Mouse (Mus musculus): Measurements from ENCODE around the gene Sgms2. TPM values are rescaled to one million over a fixed set of nuclear protein-coding genes. Genes with fewer than 3 reads are reported as not detected.

Gene Sgms2
- total RNA-seq, 2 experiments from 2014 or later: 3.3 to 3.9 TPM

DNA sequence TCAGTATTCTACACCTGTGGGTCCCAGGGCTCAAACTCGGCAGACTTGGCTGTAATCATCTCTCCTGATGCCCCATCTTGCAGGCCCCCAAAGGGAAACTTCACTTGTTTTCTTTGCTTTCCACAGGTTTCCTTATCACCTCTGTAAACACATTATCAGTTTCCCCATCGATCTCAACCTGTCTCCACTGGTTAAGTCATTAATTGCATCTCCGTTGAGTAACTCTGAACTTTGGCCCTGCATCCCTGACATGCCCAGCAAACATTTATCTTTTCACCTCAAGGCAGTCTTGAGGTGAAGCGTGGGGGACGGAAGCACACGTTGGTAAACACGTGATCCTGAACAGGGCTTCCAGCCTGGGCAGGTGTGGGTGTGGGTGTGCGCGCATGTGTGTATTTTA lies 178.9 kb downstream of the Sgms2 start:
- DNase-seq (ENCODE audit: low spot score in 2 of 2): no peak

DNA sequence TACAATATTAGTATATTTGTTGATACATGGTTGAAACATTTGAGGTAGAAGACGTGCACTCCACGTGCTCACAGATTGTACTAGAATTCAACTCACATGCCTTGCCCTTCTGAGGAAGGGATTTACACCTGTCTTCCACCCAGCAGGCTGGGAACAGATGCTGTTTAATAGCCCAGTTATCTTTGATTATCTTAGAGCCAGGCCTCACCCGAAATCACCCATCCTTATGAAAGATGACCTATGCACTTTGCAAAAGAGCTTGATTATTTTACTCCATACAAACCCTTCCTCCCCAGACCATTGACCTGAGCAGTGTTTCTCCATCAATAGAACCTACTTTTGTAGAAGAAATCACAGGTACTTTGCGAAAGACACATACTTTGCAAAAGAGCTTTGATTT lies 180.6 kb downstream of the Sgms2 start:
- no peak for DNase-seq (ENCODE audit: low spot score in 2 of 2)

DNA sequence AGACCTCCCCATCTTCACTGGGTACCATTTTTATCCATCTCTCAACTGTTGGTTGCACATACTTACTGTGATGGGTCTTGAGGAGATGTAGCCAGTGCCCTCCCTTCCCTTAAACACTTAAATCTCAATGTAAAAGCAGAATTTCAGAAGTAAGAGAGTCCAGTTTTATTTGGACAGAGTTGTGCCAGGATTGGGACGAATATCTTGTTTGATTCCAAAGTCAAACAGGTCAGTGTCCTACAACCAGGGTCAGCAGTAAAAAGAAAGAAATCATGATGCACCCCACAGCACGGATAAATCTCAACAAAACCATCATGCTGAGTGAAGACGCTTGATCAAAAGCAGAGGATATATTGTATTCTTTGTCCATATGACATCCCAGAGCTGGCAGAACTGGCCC lies 183.4 kb downstream of the Sgms2 start:
- no peak for DNase-seq (ENCODE audit: low spot score in 2 of 2)

GRCm38 (mm10) chr3:131306255-131306654 lies 185.0 kb downstream of the Sgms2 start:
- DNase-seq (ENCODE audit: low spot score in 2 of 2): no peak

DNA sequence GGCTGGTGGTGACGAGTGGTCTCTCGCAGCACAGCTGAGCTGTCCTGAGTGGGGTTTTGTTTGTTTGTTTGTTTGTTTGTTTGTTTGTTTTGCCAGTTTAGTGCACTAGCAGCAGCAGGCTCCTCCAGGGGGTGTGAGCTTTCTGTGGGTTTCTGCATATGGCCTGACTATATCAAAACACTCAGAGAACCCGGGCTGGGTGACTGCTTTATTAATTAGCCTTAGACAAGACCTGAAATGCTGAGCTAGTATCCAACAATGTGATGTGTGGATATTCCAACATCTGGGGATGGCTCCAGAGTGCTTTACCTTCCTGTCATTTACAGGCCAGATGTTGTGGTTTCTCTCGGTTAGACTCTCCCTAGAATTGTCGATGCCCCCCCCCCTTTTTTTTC lies 187.9 kb downstream of the Sgms2 start:
- no peak for DNase-seq (ENCODE audit: low spot score in 2 of 2)

GRCm38 (mm10) chr3:131302452-131303319 lies 188.5 kb downstream of the Sgms2 start, which contains the start of gene Cyp2u1:
Cyp2u1 (minus strand) TSS chr3:131303227.
- DNase-seq (ENCODE audit: low spot score in 2 of 2): peak; percentile 84 to 92

DNA sequence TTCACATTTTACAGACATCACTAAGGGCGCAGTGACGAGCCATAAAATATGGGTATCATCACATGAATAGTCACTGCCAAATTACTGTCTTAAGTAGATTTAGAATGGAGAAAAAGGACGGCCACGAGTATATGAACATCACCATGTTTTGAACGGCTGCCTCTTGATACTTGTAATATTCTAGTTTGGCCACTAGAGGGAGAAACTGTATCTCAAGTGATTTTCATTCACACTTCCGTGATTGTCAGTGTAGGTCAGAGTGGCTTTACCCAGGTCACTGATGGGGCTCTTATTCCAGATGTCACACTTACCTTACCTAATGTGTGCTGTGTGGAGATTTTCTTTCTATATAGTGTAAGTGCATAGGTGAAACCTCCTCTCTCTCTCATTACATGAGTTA lies 191.3 kb downstream of the Sgms2 start:
- DNase-seq (ENCODE audit: low spot score in 2 of 2): no peak

GRCm38 (mm10) chr3:131299078-131299477 lies 192.1 kb downstream of the Sgms2 start:
- no peak for DNase-seq (ENCODE audit: low spot score in 2 of 2)

DNA sequence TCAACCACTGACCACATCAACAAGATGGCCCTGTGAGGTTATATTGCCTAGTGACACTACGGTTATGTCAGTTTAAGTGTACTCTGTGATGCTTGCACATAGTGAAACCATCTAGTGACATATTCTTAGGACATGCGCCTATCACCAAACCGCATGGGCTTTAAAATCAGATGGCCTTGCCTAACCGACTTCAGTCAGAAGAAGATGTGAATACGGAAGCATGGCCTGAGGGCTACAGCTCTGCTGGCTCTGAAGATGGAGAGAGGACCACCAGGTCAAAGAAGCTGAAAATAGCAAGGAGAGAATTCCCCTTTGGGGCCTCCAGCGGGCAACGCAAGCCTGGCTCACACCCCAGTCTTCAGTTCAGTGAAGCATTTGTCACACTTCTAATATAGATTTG lies 194.3 kb downstream of the Sgms2 start:
- DNase-seq (ENCODE audit: low spot score in 2 of 2): no peak

DNA sequence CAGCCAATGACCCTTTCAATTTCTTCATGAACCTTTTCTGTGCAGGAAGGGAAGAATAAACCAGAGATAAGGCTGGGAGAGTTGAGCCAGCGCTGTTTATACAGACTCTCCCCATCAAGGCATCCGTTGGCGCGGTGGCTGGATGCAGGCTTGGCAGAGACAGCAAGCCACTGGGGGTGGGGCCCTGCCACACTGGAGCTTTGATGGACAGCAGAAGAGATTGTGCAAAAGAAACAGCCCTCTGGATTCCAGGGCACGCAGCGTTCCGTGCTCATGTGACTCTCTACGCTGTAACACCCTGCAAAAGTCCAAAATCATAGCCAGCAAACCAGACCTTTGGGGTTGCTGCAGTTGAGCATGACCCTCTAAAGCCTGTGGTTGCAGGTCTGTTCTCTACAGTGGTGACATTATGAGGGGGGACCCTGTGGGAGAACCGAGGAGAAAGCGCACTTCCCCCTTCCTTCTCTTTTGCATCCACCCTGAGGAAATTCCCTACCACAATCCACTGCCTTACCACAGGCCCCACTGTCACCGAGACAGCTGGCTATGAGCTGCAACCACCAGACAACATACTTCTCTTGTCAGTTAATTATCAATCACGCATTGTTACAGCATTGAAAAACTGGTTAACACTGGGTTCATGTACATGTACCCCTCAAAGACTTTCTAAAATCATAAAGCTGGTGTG lies 195.6 kb downstream of the Sgms2 start:
- no peak for DNase-seq (ENCODE audit: low spot score in 2 of 2)

- DNase-seq (ENCODE audit: low spot score in 2 of 2): no peak
These were observed 196.7 kb downstream of the Sgms2 start for GRCm38 (mm10) chr3:131294503-131294902.

GRCm38 (mm10) chr3:131292959-131293358 lies 198.3 kb downstream of the Sgms2 start:
- no peak for DNase-seq (ENCODE audit: low spot score in 2 of 2)

GRCm38 (mm10) chr3:131292349-131292748 lies 198.9 kb downstream of the Sgms2 start:
- no peak for DNase-seq (ENCODE audit: low spot score in 2 of 2)

GRCm38 (mm10) chr3:131291890-131292289 lies 199.3 kb downstream of the Sgms2 start:
- DNase-seq (ENCODE audit: low spot score in 2 of 2): no peak

GRCm38 (mm10) chr3:131274151-131274550 lies 217.1 kb downstream of the Sgms2 start:
- DNase-seq (ENCODE audit: low spot score in 2 of 2): no peak

DNA sequence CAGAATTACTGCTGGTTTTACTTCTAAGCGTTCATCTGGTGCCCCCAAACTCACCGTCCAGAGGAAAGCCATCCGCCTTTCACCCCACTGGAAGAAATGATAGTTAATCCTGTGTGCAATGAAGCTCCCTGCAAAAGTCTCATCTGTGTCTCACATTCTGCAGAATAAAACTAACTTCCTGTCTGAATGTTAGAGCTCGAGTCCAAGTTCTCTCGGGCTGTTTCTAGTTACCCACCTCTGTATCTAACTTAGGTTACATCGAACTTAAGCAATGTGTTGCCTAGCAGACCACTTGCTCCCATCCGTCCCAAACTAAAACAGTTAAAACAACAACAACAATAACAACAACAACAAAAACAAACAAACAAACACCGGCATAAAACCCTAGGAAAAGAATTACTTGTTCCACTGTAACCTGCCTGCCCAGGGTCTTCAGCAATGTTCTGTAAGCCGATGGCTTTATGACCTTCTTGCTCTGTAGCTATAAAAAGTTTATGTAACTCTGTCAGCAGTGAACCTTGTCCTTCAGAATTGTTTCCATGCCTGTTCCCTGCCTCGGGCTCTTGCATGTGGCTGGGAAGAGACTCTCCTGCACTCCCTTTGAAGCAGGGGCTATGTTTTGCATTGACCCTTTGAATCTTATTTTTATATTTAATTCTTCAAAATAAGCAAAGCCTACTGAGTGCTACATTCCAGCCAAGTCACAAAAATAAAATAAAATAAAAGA lies 218.7 kb downstream of the Sgms2 start:
- DNase-seq (ENCODE audit: low spot score in 2 of 2): no peak

- peak; percentile 69 to 83 for DNase-seq (ENCODE audit: low spot score in 2 of 2)
These were observed 219.4 kb downstream of the Sgms2 start, which contains the start of gene Hadh for GRCm38 (mm10) chr3:131271559-131272373. Hadh (minus strand) TSS chr3:131272101.

- DNase-seq (ENCODE audit: low spot score in 2 of 2): no peak
These were observed 220.1 kb downstream of the Sgms2 start for GRCm38 (mm10) chr3:131271157-131271556.

GRCm38 (mm10) chr3:131270381-131270780 lies 220.8 kb downstream of the Sgms2 start:
- DNase-seq (ENCODE audit: low spot score in 2 of 2): no peak

Measured in layer of hippocampus, postnatal 10 days (tissue).